Mouse (Mus musculus): ENCODE results near the gene Ccdc54. TPM values are rescaled to one million over a fixed set of nuclear protein-coding genes. Genes with fewer than 3 reads are reported as not detected.

Ccdc54 gene
- total RNA-seq, 2 experiments from 2014 or later, result not detected

- DNase-seq (ENCODE audit: low spot score), result no peak
Measured at GRCm38 (mm10) chr16:50542554-50543333, 48.2 kb downstream of the Ccdc54 start.

Other genes with a start within 250 kb of the Ccdc54 start
- gene Bbx, start 158.8 kb downstream of the Ccdc54 start, total RNA-seq (2021), result 1 to 10 TPM; 7.8 to 9.4 TPM

Data from gastrocnemius, adult 18-20 months (tissue).